In genomic region chr5:103692531-103693040, GRCm38 (mm10) we compare ENCODE assay signal across 7 mouse cellular contexts. TPM values are rescaled to one million over a fixed set of nuclear protein-coding genes. Genes with fewer than 3 reads are reported as not detected.
DNase-seq lines count a peak whose midpoint lies in the region; ATAC-seq and TF ChIP-seq lines count a peak whose summit lies in the region.

No protein-coding gene starts in this region.

- no peak; the same call in 1 of the 2 replicates for ATAC-seq in embryonic facial prominence, embryonic 15.5 days (ENCODE audit: insufficient number of reproducible peaks, low FRiP score, low TSS enrichment, low read depth)
- peak; percentile 32 for ATAC-seq in hindbrain, embryonic 12.5 days (ENCODE audit: low FRiP score)
- peak; percentile 21; the same call in 1 of the 2 replicates for ATAC-seq in liver, postnatal 0 days
- 0 out of 2 replicates have a peak, but pooled peaks have one; percentile 14 for ATAC-seq in stomach, embryonic 16.5 days (ENCODE audit: insufficient read depth, low FRiP score)

- intact Hi-C loops in left cerebral cortex, postnatal 4 days (cut with DNase I): no loop called here

- no peak for TF ChIP-seq EP300 in liver, postnatal 0 days (IDR thresholded peaks at IDR 0.05; ENCODE audit: low read depth)

- H3K9ac ChIP-seq in embryonic facial prominence, embryonic 15.5 days: peak overlapping the region; percentile 54
- peak overlapping the region; percentile 53 for H3K9ac ChIP-seq in hindbrain, embryonic 12.5 days
- peak overlapping the region; percentile 71 for H3K9ac ChIP-seq in liver, postnatal 0 days (replicated peaks)
- peak overlapping the region; percentile 75 for H3K9ac ChIP-seq in stomach, embryonic 16.5 days (ENCODE audit: low read length)

- no peaks in the 10 kb centered on the region for H3K27me3 ChIP-seq in thymus, adult 2 months (ENCODE audit: control insufficient read depth, insufficient read depth, low read length)
- peaks cover 17% of the 10 kb centered on the region; the same call in 1 of the 2 replicates for H3K27me3 ChIP-seq in embryonic facial prominence, embryonic 15.5 days
- peaks cover 27% of the 10 kb centered on the region for H3K27me3 ChIP-seq in hindbrain, embryonic 12.5 days
- H3K27me3 ChIP-seq in liver, postnatal 0 days (ENCODE audit: insufficient read depth, low read length): peaks cover 18% of the 10 kb centered on the region
- H3K27me3 ChIP-seq in stomach, embryonic 16.5 days (ENCODE audit: control insufficient read depth, insufficient read depth, low read length): peaks cover 15% of the 10 kb centered on the region

- H3K4me1 ChIP-seq in thymus, adult 2 months (replicated peaks; ENCODE audit: control insufficient read depth, insufficient read depth, low read length): peaks cover 12% of the 10 kb centered on the region
- H3K4me1 ChIP-seq in embryonic facial prominence, embryonic 15.5 days: peaks cover 19% of the 10 kb centered on the region
- peaks cover 20% of the 10 kb centered on the region for H3K4me1 ChIP-seq in hindbrain, embryonic 12.5 days
- H3K4me1 ChIP-seq in liver, postnatal 0 days (ENCODE audit: insufficient read depth): peaks cover 5% of the 10 kb centered on the region
- 0 out of 2 replicates have a peak, but pooled peaks cover 6% of the 10 kb centered on the region for H3K4me1 ChIP-seq in stomach, embryonic 16.5 days (ENCODE audit: control insufficient read depth, insufficient read depth, low read length)

- DNase-seq in thymus, adult 2 months: no peak
- DNase-seq in thymus, postnatal 4 days: no peak
- DNase-seq in liver, postnatal 0 days: no peak
- no peak for DNase-seq in left cerebral cortex, postnatal 4 days

- no peak for TF ChIP-seq CTCF in thymus, adult 2 months (IDR thresholded peaks at IDR 0.05; ENCODE audit: borderline replicate concordance, control insufficient read depth, extremely low read depth, insufficient read depth, low read length, poor library complexity)
- TF ChIP-seq CTCF in liver, postnatal 0 days (IDR thresholded peaks at IDR 0.05; ENCODE audit: low read depth): no peak

- no peaks in the 10 kb centered on the region for H3K9me3 ChIP-seq in embryonic facial prominence, embryonic 15.5 days (replicated peaks)
- H3K9me3 ChIP-seq in hindbrain, embryonic 12.5 days (replicated peaks): no peaks in the 10 kb centered on the region
- H3K9me3 ChIP-seq in liver, postnatal 0 days (ENCODE audit: low read length): no peaks in the 10 kb centered on the region
- no peaks in the 10 kb centered on the region for H3K9me3 ChIP-seq in stomach, embryonic 16.5 days (replicated peaks; ENCODE audit: control insufficient read depth, low read length)

- WGBS in thymus, adult 2 months: under 1% methylated on average over 34 of the region's 34 CpGs
- 0% methylated on average over 34 of the region's 34 CpGs for WGBS in embryonic facial prominence, embryonic 15.5 days
- WGBS in hindbrain, embryonic 12.5 days: under 1% methylated on average over 34 of the region's 34 CpGs
- under 1% methylated on average over 33 of the region's 34 CpGs for WGBS in liver, postnatal 0 days (ENCODE audit: insufficient replicate concordance)
- 0% methylated on average over 34 of the region's 34 CpGs for WGBS in stomach, embryonic 16.5 days

- peak overlapping the region; percentile 100 for H3K4me2 ChIP-seq in embryonic facial prominence, embryonic 15.5 days (replicated peaks)
- H3K4me2 ChIP-seq in hindbrain, embryonic 12.5 days (replicated peaks): peak overlapping the region; percentile 98
- peak overlapping the region; percentile 96 for H3K4me2 ChIP-seq in liver, postnatal 0 days (ENCODE audit: low read depth, low read length)
- H3K4me2 ChIP-seq in stomach, embryonic 16.5 days (ENCODE audit: low read depth, low read length): peak overlapping the region; percentile 100

- peak overlapping the region; percentile 69 for H3K4me3 ChIP-seq in thymus, adult 2 months (ENCODE audit: control insufficient read depth, insufficient read depth, low read length)
- peak overlapping the region; percentile 63 for H3K4me3 ChIP-seq in embryonic facial prominence, embryonic 15.5 days (replicated peaks)
- peak overlapping the region; percentile 59 for H3K4me3 ChIP-seq in hindbrain, embryonic 12.5 days
- H3K4me3 ChIP-seq in liver, postnatal 0 days (ENCODE audit: low read depth, low read length): peak overlapping the region; percentile 79
- H3K4me3 ChIP-seq in stomach, embryonic 16.5 days (replicated peaks; ENCODE audit: low read length): peak overlapping the region; percentile 79

- H3K27ac ChIP-seq in thymus, adult 2 months (ENCODE audit: control insufficient read depth, insufficient read depth, low read length): no peak overlapping the region
- no peak overlapping the region for H3K27ac ChIP-seq in embryonic facial prominence, embryonic 15.5 days (replicated peaks)
- no peak overlapping the region for H3K27ac ChIP-seq in hindbrain, embryonic 12.5 days
- peak overlapping the region; percentile 75 for H3K27ac ChIP-seq in liver, postnatal 0 days (ENCODE audit: low read depth)
- no peak overlapping the region; the same call in 1 of the 2 replicates for H3K27ac ChIP-seq in stomach, embryonic 16.5 days (ENCODE audit: low read length)

- TF ChIP-seq POLR2A in thymus, adult 2 months (IDR thresholded peaks at IDR 0.05; ENCODE audit: control insufficient read depth, extremely low read depth, insufficient read depth, low read length, poor library complexity): no peak

- no peaks in the 10 kb centered on the region for H3K36me3 ChIP-seq in thymus, adult 2 months (ENCODE audit: control insufficient read depth, insufficient read depth, low read length)
- no peaks in the 10 kb centered on the region for H3K36me3 ChIP-seq in embryonic facial prominence, embryonic 15.5 days
- H3K36me3 ChIP-seq in hindbrain, embryonic 12.5 days: no peaks in the 10 kb centered on the region
- no peaks in the 10 kb centered on the region for H3K36me3 ChIP-seq in liver, postnatal 0 days (replicated peaks; ENCODE audit: insufficient read depth, low read length)
- no peaks in the 10 kb centered on the region for H3K36me3 ChIP-seq in stomach, embryonic 16.5 days (ENCODE audit: control insufficient read depth, insufficient read depth, low read length)

RNA-seq across cellular contexts. Expression of gene Aff1, which starts 0.4 kb away (rescaled TPM):
- polyA plus RNA-seq in thymus, adult 2 months (2012; rRNA removed): 49.1 and 51.7 TPM in 2 replicates
- polyA plus RNA-seq in embryonic facial prominence, embryonic 15.5 days (2015; fragmentation: Nextera tagmentation; extraction: Ambion mirVana): 6.9 and 7.1 TPM in 2 replicates
- 5.4 and 7.7 TPM in 2 replicates for polyA plus RNA-seq in hindbrain, embryonic 12.5 days (2016; fragmentation: Nextera tagmentation; extraction: Ambion mirVana)
- polyA plus RNA-seq in liver, postnatal 0 days (2015; fragmentation: Nextera tagmentation; extraction: Ambion mirVana): 4.7 and 5.0 TPM in 2 replicates
- polyA plus RNA-seq in stomach, embryonic 16.5 days (2015; fragmentation: Nextera tagmentation; extraction: Ambion mirVana): 5.4 and 6.8 TPM in 2 replicates
- 1 to 10 TPM; 4.9 to 6.3 TPM for total RNA-seq in left cerebral cortex, postnatal 4 days (2021)

RNA-seq across cellular contexts. Expression of gene 1700016H13Rik, which starts 36.8 kb away (rescaled TPM):
- 0.15 TPM in 1 of 2 replicates, not detected in the other for polyA plus RNA-seq in thymus, adult 2 months (2012; rRNA removed)
- polyA plus RNA-seq in embryonic facial prominence, embryonic 15.5 days (2015; fragmentation: Nextera tagmentation; extraction: Ambion mirVana): 0.12 and 0.15 TPM in 2 replicates
- polyA plus RNA-seq in hindbrain, embryonic 12.5 days (2016; fragmentation: Nextera tagmentation; extraction: Ambion mirVana): 0.38 TPM in 1 of 2 replicates, not detected in the other
- polyA plus RNA-seq in liver, postnatal 0 days (2015; fragmentation: Nextera tagmentation; extraction: Ambion mirVana): not detected in 2 replicates
- 0.44 TPM in 1 of 2 replicates, not detected in the other for polyA plus RNA-seq in stomach, embryonic 16.5 days (2015; fragmentation: Nextera tagmentation; extraction: Ambion mirVana)
- total RNA-seq in left cerebral cortex, postnatal 4 days (2021): under 1 TPM in 1 of 2 experiments, not detected in 1; 0.24 TPM
